Mouse (Mus musculus): ENCODE results near the gene Ppm1n. TPM values are rescaled to one million over a fixed set of nuclear protein-coding genes. Genes with fewer than 3 reads are reported as not detected.

Gene Ppm1n
- 0.44 and 0.66 TPM in 2 replicates for polyA plus RNA-seq (2015; fragmentation: Nextera tagmentation; extraction: Ambion mirVana)

DNA sequence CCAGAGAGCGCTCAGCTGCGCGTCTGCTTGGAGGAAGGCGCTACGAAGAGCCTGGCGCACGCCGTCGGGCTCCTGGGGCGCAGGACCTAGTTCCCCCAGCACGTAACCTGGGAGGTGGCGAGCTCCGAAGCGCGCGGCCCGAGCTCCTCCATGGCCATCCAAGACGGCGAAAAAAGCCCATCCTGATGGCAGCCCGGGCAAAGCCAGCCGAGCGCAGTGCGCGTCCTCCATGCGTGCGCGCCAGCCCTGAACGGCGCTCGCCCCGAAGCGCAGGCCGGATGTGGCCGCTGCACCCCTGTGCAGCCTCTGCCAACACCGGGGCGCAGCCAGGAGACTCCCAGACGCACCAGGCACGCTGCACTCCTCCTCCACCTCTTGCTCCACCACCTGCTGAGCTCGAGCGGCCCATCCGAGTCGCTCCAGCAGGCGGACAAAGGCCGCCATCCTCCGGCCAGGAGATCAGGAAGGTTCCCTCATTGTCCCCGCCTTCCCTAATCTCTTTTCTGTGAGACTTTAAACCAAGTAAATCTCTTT, at the start of gene Ppm1n:
TSS of gene Ppm1n (minus strand) at position 484 of the 534 bp plus-strand sequence.

DNA sequence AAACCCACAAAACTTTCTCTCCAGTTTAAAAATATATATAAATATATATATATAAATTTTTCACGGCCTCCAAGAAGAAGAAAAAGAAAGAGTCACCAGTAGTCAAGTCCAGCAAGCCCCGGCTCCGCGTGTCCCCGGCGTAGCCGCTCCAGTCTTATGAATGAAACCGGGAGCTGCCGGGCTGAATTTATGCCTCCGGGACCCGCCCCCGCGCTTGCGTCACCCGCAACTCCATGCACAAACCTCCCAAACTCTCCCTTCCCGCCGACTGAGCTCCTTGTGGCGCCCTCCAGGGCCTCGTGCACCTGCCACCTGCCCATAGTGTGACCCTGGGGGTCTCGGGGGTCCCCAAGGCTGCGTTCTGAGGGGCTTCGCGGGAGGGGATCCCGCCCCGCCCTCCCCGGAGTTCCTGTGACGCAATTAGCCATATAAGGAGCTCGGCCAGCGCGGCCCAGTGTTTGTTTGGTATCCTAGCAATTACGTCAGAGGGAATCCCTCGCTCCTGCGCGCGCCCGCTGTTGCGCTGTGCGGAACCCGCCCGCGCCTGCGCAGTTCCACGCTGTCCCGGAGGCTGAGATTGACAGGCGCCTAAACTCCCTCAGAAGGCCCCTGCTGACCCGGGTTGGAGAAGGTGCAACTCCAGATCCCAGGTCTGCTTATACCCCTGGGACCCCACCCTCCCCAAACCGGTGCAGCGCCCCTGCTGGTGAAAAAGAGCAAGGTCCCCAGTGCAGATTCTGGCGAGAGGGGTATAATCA, 30.2 kb upstream of the Ppm1n start, which contains the start of gene Fosb:
TSS of gene Fosb (minus strand) at position 168 of the 758 bp plus-strand sequence.

DNA sequence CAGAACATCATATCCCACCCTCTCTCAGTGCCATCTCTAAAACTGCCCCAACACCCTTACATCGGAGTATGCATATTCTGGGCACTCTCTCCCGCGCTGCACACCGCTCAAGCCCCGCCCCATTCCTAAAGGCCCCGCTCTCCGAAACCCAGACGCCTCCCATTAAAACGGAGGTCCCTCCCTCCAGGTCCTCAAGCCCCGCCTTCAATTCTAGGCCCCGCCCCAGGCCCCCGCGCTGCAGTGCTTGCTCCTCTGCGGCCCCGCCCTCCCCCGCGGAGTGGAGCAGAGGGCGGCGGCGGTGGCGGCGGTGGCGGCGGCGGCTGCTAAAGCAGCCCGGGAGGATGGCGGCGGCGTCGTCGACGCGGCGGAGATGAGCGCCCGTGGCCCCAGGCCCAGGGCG, 2.5 kb upstream of the Ppm1n start, which contains the start of gene Rtn2:
TSS of gene Rtn2 (plus strand) at position 240 of the 400 bp plus-strand sequence.

DNA sequence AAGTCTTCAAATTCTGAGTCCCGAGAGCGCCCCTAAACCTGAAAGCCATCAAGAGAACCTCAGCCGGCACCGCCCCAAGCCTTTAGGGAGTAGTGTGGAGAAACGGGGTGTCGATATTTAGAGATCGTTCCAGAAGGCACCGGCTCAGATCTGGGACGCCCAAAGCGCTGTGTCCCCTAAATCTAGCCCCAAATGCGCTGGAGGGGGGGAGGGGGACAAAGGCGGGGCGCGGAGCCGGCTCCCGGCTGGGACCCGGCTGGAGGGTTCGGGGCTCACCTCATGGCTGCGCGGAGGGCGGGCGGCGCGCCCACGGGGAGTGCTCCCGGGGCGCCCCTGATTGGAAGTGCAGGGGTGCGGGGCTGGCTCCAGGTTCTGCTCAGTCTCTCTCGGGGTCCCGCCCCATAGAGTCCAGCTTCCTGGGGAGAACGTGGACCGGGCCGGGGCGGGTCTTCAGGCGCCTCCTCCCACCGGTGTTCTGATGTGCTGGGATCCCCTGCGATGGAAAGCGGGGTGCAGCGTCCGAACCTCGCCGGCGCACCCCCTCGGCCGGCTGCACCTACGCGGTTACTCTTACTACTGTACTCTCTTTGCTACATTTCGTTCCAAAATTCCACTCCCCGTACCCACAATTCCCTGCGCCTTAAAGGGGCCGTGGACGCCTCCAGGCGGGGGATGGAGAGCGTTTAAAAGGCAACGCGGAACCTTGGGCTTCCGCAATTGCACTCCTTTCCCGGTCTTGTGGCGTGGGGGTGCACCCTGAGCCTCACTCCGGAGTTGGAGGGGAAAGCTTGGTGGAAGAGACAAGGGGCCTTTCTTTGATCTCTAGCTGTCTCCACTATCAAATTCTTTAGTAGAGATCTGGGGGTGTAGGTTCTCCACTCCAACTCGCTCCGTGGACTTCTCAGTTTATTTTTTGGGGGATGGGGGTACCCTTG, 8.4 kb downstream of the Ppm1n start, which contains the start of gene Vasp:
TSS of gene Vasp (minus strand) at position 580 of the 935 bp plus-strand sequence.

DNA sequence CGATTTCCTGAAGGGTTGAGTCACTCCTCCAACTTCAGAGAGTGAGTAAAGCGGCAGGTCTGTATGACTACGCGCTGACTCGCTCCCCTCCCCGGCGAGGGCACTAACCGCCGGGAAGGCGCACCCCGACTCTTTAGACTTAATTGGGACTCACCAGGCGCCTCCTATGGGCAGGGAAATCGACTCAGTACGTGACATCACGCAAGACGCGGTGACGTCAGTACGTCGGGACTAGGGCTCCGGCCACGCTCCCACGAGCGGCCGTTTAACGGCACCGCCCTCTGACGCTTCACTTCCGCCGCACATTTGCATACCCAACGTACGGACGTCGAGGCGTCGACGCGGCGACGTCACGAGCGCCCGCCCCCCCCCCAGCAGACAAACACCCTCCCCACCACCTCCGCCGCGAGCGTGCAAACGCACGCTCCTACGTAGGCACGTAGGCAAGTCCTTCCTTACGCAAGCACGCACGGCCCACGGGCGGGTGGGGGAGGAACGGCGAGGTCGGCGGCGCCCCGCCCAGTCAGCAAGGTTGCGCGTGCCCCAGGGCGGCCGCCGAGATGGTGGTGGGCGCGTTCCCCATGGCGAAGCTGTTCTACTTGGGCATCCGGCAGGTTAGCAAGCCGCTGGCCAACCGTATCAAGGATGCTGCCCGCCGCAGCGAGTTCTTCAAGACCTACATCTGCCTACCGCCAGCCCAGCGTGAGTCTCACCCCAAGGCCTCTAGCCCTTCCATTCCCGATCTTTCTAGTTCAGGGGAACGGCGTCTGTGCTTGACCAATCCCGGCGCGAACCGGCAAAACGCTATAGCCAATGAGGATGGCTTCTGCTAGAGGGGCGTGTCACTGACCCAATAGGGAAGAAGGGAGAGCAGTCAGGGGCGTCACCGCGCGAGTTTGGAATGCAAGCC, 51.7 kb downstream of the Ppm1n start, which contains the start of gene Opa3:
TSS of gene Opa3 (plus strand) at position 452 of the 910 bp plus-strand sequence.

Other genes with a start within 250 kb of the Ppm1n start
- not detected in 2 replicates for gene Rsph6a, start 225.4 kb downstream of the Ppm1n start, polyA plus RNA-seq (2015; fragmentation: Nextera tagmentation; extraction: Ambion mirVana)
- 14.5 and 21.0 TPM in 2 replicates for gene Dmwd, start 203.8 kb downstream of the Ppm1n start, polyA plus RNA-seq (2015; fragmentation: Nextera tagmentation; extraction: Ambion mirVana)
- gene Dmpk, start 196.2 kb downstream of the Ppm1n start, polyA plus RNA-seq (2015; fragmentation: Nextera tagmentation; extraction: Ambion mirVana): 21.6 and 28.7 TPM in 2 replicates
- gene Six5, start 185.5 kb downstream of the Ppm1n start, polyA plus RNA-seq (2015; fragmentation: Nextera tagmentation; extraction: Ambion mirVana): 4.2 and 5.9 TPM in 2 replicates
- gene Gm4969, start 161.7 kb downstream of the Ppm1n start, polyA plus RNA-seq (2015; fragmentation: Nextera tagmentation; extraction: Ambion mirVana): 0.33 and 0.44 TPM in 2 replicates
- gene Fbxo46, start 160.2 kb downstream of the Ppm1n start, polyA plus RNA-seq (2015; fragmentation: Nextera tagmentation; extraction: Ambion mirVana): 5.8 and 8.7 TPM in 2 replicates
- 10.3 and 16.6 TPM in 2 replicates for gene Qpctl, start 130.8 kb downstream of the Ppm1n start, polyA plus RNA-seq (2015; fragmentation: Nextera tagmentation; extraction: Ambion mirVana)
- gene Snrpd2, start 130.3 kb downstream of the Ppm1n start, polyA plus RNA-seq (2015; fragmentation: Nextera tagmentation; extraction: Ambion mirVana): 109 and 149 TPM in 2 replicates
- gene Gipr, start 113.9 kb downstream of the Ppm1n start, polyA plus RNA-seq (2015; fragmentation: Nextera tagmentation; extraction: Ambion mirVana): 0.33 and 0.54 TPM in 2 replicates
- gene Eml2, start 103.6 kb downstream of the Ppm1n start, polyA plus RNA-seq (2015; fragmentation: Nextera tagmentation; extraction: Ambion mirVana): 5.5 and 7.8 TPM in 2 replicates
- gene Gpr4, start 67.5 kb downstream of the Ppm1n start, polyA plus RNA-seq (2015; fragmentation: Nextera tagmentation; extraction: Ambion mirVana): 0.98 and 2.9 TPM in 2 replicates
- 15.0 and 17.1 TPM in 2 replicates for gene Opa3, start 51.7 kb downstream of the Ppm1n start, polyA plus RNA-seq (2015; fragmentation: Nextera tagmentation; extraction: Ambion mirVana)
- gene Vasp, start 8.2 kb downstream of the Ppm1n start, polyA plus RNA-seq (2015; fragmentation: Nextera tagmentation; extraction: Ambion mirVana): 43.2 and 55.1 TPM in 2 replicates
- gene Rtn2, start 2.6 kb upstream of the Ppm1n start, polyA plus RNA-seq (2015; fragmentation: Nextera tagmentation; extraction: Ambion mirVana): 24.3 and 37.8 TPM in 2 replicates
- gene Fosb, start 30.0 kb upstream of the Ppm1n start, polyA plus RNA-seq (2015; fragmentation: Nextera tagmentation; extraction: Ambion mirVana): 0.12 and 0.14 TPM in 2 replicates
- gene Ercc1, start 64.7 kb upstream of the Ppm1n start, polyA plus RNA-seq (2015; fragmentation: Nextera tagmentation; extraction: Ambion mirVana): 47.3 and 52.6 TPM in 2 replicates
- gene Cd3eap, start 79.4 kb upstream of the Ppm1n start, polyA plus RNA-seq (2015; fragmentation: Nextera tagmentation; extraction: Ambion mirVana): 11.2 and 13.6 TPM in 2 replicates
- 2.7 and 2.9 TPM in 2 replicates for gene Ppp1r13l, start 79.7 kb upstream of the Ppm1n start, polyA plus RNA-seq (2015; fragmentation: Nextera tagmentation; extraction: Ambion mirVana)
- 4.0 and 8.3 TPM in 2 replicates for gene Ercc2, start 101.9 kb upstream of the Ppm1n start, polyA plus RNA-seq (2015; fragmentation: Nextera tagmentation; extraction: Ambion mirVana)
- gene Klc3, start 124.0 kb upstream of the Ppm1n start, polyA plus RNA-seq (2015; fragmentation: Nextera tagmentation; extraction: Ambion mirVana): 2.5 and 2.6 TPM in 2 replicates
- gene Ckm, start 124.7 kb upstream of the Ppm1n start, polyA plus RNA-seq (2015; fragmentation: Nextera tagmentation; extraction: Ambion mirVana): 10.6 and 33.2 TPM in 2 replicates
- 8.1 and 10.4 TPM in 2 replicates for gene Mark4, start 178.8 kb upstream of the Ppm1n start, polyA plus RNA-seq (2015; fragmentation: Nextera tagmentation; extraction: Ambion mirVana)
- 2.6 and 5.1 TPM in 2 replicates for gene Exoc3l2, start 183.3 kb upstream of the Ppm1n start, polyA plus RNA-seq (2015; fragmentation: Nextera tagmentation; extraction: Ambion mirVana)
- 4.9 and 6.2 TPM in 2 replicates for gene Bloc1s3, start 228.3 kb upstream of the Ppm1n start, polyA plus RNA-seq (2015; fragmentation: Nextera tagmentation; extraction: Ambion mirVana)
- gene Trappc6a, start 228.3 kb upstream of the Ppm1n start, polyA plus RNA-seq (2015; fragmentation: Nextera tagmentation; extraction: Ambion mirVana): 129 and 139 TPM in 2 replicates
- gene Nkpd1, start 237.8 kb upstream of the Ppm1n start, polyA plus RNA-seq (2015; fragmentation: Nextera tagmentation; extraction: Ambion mirVana): 0.06 TPM in 1 of 2 replicates, not detected in the other

Data from adrenal gland, postnatal 0 days (tissue).